Mouse (Mus musculus) natural killer cell, adult 2 months (primary cell): ENCODE results near the gene Olfr849.

Experiments
- DNase-seq, 2 experiments: peaks; one replicate each; pipeline ENCODE4 v3.0.0; 2022; ENCODE audit warnings: low spot score in 2 of 2

The Olfr849 gene

GRCm38 (mm10) chr9:19439966-19440365, at the start of gene Olfr849:
Gene Olfr849, plus strand, starts transcription at chr9:19440266.
- DNase-seq, result no peak

DNA sequence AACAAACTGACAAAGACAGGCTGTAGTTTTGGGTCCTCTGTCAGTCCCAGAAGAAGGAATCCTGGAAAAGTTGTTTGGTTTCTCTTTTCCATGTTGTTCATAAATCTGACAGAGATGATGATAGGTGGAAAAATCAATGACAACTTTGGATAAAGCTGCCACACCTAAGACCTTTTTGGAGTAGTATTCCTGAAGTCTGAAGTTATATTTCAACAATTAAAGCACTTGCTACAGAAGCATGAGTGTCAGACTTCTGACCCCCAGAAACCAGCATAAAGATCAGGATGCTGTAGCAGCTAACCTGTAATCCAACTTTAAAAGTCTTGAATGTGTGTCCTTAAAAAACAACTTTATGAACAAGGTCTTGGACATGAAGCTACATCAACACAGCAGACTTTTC, 38.1 kb downstream of the Olfr849 start, which contains the start of gene Olfr850:
Olfr850 (minus strand) TSS at position 101 of the 400 bp plus-strand sequence.
- no peak for DNase-seq

DNA sequence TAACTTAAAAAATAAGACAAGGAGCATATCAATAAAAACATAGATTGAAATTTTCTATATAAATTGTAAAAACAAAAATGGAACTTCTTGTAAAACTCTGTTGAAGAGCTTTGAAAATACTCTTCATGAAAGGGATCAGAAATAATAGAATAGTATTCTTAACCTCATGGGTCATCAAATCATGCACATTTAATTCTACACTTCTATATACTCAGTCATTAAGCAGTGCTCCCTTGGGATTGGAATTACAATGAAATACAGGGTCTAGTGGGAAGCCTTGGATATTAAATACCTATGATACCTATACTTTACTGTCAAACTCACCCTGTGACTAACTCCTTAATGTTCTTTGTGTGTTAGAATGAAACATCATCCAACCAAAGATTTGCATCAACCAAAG, 52.9 kb downstream of the Olfr849 start, which contains the start of gene Olfr851:
Olfr851 (plus strand) TSS at position 301 of the 400 bp plus-strand sequence.
- no peak for DNase-seq
